Mouse (Mus musculus) liver, embryonic 12.5 days (tissue): ENCODE measurements around the gene Mcts1. TPM values are rescaled to one million over a fixed set of nuclear protein-coding genes. Genes with fewer than 3 reads are reported as not detected.
A peak's percentile ranks its signal among the peaks of the same experiment; 100 is the strongest.

Experiments used
- ATAC-seq: fragments of 200-750 bp; cut with Nextera tagmentation; 2 replicates; pipeline ENCODE4 v1.8.0; 2017; ENCODE audit warnings: moderate number of reproducible peaks, mild to moderate bottlenecking, moderate library complexity
- H3K27ac ChIP-seq: fragments of 300-500 bp; sonication (generic); 2 replicates; pipeline ENCODE4 v1.5.1; 2016; ENCODE audit warnings: mild to moderate bottlenecking
- H3K27me3 ChIP-seq: fragments of 300-500 bp; sonication (generic); replicated peaks from 2 replicates; pipeline ENCODE4 v1.6.1; 2016; ENCODE audit warnings: mild to moderate bottlenecking, moderate library complexity
- H3K36me3 ChIP-seq: fragments of 300-500 bp; sonication (generic); 2 replicates; pipeline ENCODE4 v1.6.1; 2016; ENCODE audit warnings: mild to moderate bottlenecking, moderate library complexity
- H3K4me1 ChIP-seq: fragments of 300-500 bp; sonication (generic); 2 replicates; pipeline ENCODE4 v1.6.1; 2016
- H3K4me2 ChIP-seq: fragments of 300-500 bp; sonication (generic); 2 replicates; pipeline ENCODE4 v1.6.1; 2016; ENCODE audit warnings: mild to moderate bottlenecking, moderate library complexity
- H3K4me3 ChIP-seq: fragments of 300-500 bp; sonication (generic); 2 replicates; pipeline ENCODE4 v1.5.1; 2016; ENCODE audit warnings: mild to moderate bottlenecking, moderate library complexity
- H3K9ac ChIP-seq: fragments of 300-500 bp; sonication (generic); 2 replicates; pipeline ENCODE4 v1.6.1; 2016; ENCODE audit warnings: mild to moderate bottlenecking, moderate library complexity
- H3K9me3 ChIP-seq: fragments of 300-500 bp; sonication (generic); replicated peaks from 2 replicates; pipeline ENCODE4 v1.6.1; 2016; ENCODE audit warnings: mild to moderate bottlenecking, moderate library complexity
- WGBS: fragments of 180-500 bp; shearing (Covaris S2); methylation state at CpG from one replicate; pipeline ENCODE4 v1.1.7; 2016; ENCODE audit not compliant: insufficient replicate concordance; 5-methylcytosine and 5-hydroxymethylcytosine counted together
- polyA plus RNA-seq: library from polyadenylated mRNA; unstranded; fragments of >200 nt; fragmentation: Nextera tagmentation; extraction: Ambion mirVana; gene quantifications from 2 replicates; pipeline ENCODE4 v1.2.1, GENCODE M21; 2016

Mcts1 gene
- 56.8 TPM in 2 replicates for polyA plus RNA-seq

GRCm38 (mm10) chrX:38600177-38600994, at the start of gene Mcts1:
Gene Mcts1, plus strand, starts transcription at chrX:38600578.
- Histone ChIP-seq H3K4me2 (peak within 1 kb of the TSS; percentile 68), H3K9ac (peak within 1 kb of the TSS; percentile 59), H3K4me3 (peak within 1 kb of the TSS; percentile 62), H3K27ac (peak within 1 kb of the TSS; percentile 58), H3K9me3 (no peaks in the 10 kb centered on the region), H3K36me3 (no peaks in the 10 kb centered on the region), H3K27me3 (no peaks in the 10 kb centered on the region), H3K4me1 (no peaks in the 10 kb centered on the region)
- ATAC-seq = peak; percentile 72
- WGBS = 6% methylated on average over 26 of the region's 26 CpGs

DNA sequence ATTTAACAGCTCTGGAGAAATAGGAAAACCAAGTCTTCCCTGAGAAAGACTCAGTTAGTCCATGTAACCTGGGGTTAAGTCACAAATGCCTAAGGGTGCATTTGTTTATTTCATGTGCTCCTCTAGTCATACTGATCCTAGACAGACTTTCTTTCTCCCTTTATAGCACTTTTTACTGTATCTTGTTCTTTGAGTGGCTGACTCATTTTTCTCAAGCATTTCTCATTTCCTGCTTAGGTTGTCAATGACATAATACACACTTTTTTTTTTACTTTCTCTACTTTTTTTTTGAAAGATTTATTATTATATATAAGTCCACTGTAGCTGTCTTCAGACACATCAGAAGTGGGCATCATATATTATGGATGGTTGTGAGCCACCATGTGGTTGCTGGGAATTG, 47.1 kb upstream of the Mcts1 start:
- no peak overlapping the region for H3K4me3 ChIP-seq
- no peaks in the 10 kb centered on the region for H3K27me3 ChIP-seq
- H3K27ac ChIP-seq = no peak overlapping the region
- peaks cover 48% of the 10 kb centered on the region for H3K36me3 ChIP-seq
- H3K4me2 ChIP-seq = no peak overlapping the region
- H3K4me1 ChIP-seq = no peaks in the 10 kb centered on the region
- H3K9me3 ChIP-seq = no peaks in the 10 kb centered on the region
- ATAC-seq = no peak
- no peak overlapping the region for H3K9ac ChIP-seq

DNA sequence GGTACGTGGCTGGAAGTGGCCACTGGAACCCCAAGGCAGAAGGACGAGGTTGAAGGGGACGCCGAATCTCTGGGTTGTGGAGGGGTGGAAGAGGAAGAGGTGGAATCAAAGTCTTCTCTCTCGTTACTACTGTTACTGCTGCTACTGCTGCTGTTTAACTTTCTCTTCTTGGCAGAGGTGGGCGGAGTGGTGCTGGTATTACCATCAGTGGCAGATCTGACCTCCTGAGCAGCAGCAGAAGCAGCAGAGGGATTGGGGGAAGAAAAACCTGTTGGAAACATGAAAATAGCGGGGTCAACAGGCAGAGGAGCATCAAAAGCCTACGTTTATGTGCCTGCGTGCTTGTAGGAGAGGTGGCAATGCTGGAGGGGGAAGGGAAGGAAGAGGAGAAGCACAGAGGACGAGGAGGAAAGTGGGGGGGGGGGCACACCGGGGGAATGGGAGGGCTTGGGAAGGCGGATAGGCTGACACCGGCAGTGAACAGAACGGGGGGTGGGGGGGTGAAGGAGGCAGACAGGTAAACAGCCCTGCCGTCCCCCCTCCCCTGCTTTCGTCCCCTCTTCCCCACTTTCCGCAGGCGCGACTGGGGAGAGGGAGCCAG, 36.3 kb upstream of the Mcts1 start:
- Histone ChIP-seq H3K36me3 (peaks cover 23% of the 10 kb centered on the region), H3K4me1 (peaks cover 15% of the 10 kb centered on the region), H3K9ac (peak overlapping the region; percentile 78), H3K4me3 (peak overlapping the region; percentile 70), H3K27me3 (no peaks in the 10 kb centered on the region), H3K9me3 (no peaks in the 10 kb centered on the region), H3K4me2 (peak overlapping the region; percentile 76), H3K27ac (peak overlapping the region; percentile 89)
- peak; percentile 15; the same call in 1 of the 2 replicates for ATAC-seq
- 8% methylated on average over 15 of the region's 19 CpGs for WGBS

DNA sequence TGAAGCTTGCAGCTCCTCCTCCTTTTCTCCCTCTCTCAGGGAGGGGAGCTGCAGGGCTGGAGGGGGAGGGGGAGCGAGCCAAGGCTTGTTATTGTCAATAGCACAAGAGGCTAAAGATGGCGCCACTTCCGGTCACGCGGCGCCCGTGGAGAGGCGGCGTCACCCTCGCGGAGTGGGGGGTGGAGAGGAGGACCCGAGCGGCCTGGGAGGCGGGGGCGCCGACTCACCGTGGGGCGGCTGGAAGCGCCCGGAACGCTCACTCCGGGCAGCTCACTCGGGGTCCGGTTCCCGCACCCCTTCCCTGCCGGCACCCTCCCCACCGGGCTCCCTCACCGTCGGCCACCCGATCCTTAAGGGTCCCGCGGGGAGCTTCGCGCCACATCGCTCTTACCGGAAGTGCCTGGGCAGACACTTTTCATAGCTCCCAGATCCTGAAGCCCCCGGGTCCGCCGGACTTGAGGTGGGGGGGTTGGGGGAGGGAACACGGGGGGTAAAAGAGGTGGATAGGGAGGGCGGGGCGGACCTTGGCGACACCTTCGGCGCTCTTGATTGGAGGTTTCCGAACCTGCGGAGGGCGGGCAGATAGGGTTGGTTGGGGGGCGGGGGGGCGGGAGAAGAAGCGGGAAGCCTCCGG, 35.7 kb upstream of the Mcts1 start:
- ATAC-seq = peak; percentile 91
- Histone ChIP-seq H3K4me1 (peaks cover 15% of the 10 kb centered on the region), H3K9ac (peak overlapping the region; percentile 78), H3K27me3 (no peaks in the 10 kb centered on the region), H3K9me3 (no peaks in the 10 kb centered on the region), H3K4me3 (peak overlapping the region; percentile 70), H3K27ac (peak overlapping the region; percentile 89), H3K4me2 (peak overlapping the region; percentile 76), H3K36me3 (peaks cover 17% of the 10 kb centered on the region)
- WGBS = 15% methylated on average over 18 of the region's 52 CpGs

DNA sequence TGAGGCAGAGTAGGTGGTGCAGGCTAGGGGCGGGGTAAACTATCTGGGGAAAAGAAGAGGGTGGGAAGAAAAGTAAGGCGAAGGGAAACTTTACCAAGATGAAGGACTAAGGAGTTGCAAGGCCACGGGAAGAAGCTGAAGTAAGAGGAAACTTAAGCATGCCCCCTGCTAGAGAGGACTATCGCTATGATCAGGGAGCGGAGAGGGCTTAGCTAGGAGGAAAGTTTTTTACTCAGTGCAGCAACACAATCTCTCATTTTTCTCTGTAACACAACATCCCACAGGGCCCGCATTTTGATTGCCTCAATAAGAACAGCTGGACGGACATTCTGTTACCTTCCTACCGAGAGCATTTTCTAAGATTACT, 35.2 kb upstream of the Mcts1 start:
- peak overlapping the region; percentile 89 for H3K27ac ChIP-seq
- no peaks in the 10 kb centered on the region for H3K9me3 ChIP-seq
- H3K36me3 ChIP-seq = peaks cover 12% of the 10 kb centered on the region; the same call in 1 of the 2 replicates
- peak overlapping the region; percentile 76 for H3K4me2 ChIP-seq
- H3K4me1 ChIP-seq = peaks cover 15% of the 10 kb centered on the region
- H3K27me3 ChIP-seq = no peaks in the 10 kb centered on the region
- WGBS = 12% methylated on average over 8 of the region's 8 CpGs
- H3K9ac ChIP-seq = peak overlapping the region; percentile 78
- H3K4me3 ChIP-seq = peak overlapping the region; percentile 70
- no peak; the same call in 1 of the 2 replicates for ATAC-seq

DNA sequence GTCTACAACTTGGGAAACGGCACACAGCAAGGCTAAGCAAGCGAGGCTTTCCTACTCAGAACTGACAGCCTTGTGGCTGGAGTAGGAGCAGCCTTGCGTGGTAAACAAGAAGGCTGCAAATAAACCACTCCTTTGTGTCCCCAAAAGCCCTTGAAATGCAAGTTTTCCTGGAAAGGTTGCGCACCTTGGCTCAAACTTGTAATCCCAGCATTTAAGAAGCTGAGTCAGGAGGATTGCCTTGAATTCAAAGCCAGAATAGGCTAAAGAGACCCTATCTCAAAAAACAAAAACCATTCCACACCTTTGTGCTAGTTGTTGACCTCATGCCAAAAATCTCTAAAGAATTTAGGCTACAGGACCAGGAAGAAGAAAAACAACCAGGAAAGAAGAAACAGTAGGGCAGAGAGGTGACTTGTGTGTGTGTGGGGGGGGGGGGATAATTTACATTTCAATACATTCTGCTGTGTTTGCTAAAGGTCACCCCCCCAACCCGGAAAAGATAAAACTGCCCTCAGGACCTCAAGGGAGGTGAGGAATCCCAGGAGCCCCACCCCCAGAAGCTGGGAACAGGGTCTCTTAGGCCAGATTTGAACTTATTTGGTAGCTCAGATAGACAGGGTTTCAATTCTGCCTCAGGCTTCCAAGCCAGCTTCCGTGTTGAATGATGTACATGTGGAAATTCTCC, 33.7 kb upstream of the Mcts1 start:
- no peak overlapping the region for H3K4me2 ChIP-seq
- no peak for ATAC-seq
- peaks cover 15% of the 10 kb centered on the region for H3K4me1 ChIP-seq
- no peaks in the 10 kb centered on the region for H3K9me3 ChIP-seq
- no peak overlapping the region for H3K4me3 ChIP-seq
- 75% methylated on average over 6 of the region's 6 CpGs for WGBS
- H3K9ac ChIP-seq = no peak overlapping the region
- H3K36me3 ChIP-seq = no peaks in the 10 kb centered on the region
- no peaks in the 10 kb centered on the region for H3K27me3 ChIP-seq
- H3K27ac ChIP-seq = no peak overlapping the region

DNA sequence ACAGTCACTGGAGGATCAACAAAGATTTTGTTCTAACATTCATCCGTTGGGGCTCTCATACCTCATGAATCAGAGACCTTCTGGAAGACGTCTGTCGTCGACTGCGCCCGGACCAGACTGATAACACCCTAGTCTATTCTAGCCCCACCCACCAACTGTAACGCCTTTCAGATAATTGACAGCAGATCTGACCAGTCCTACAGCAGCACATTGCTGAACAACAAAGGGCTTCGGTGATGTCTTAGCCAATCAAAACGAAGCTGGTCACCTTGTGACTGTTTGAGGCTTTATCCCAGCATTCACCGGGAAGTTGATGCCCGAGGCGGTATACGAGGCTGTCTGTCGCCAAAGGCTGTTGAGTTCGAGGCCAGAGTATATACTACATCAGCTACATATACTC, 24.3 kb upstream of the Mcts1 start, which contains the start of gene Cul4b:
Gene Cul4b, minus strand, starts transcription at position 119 of the 400 bp plus-strand sequence.
- ATAC-seq = peak; percentile 98
- WGBS = 61% methylated on average over 15 of the region's 15 CpGs
- no peaks in the 10 kb centered on the region for H3K27me3 ChIP-seq
- peak within 1 kb of the TSS; percentile 33 for H3K4me3 ChIP-seq
- H3K4me2 ChIP-seq = peak within 1 kb of the TSS; percentile 52
- no peak within 1 kb of the TSS; the same call in 1 of the 2 replicates for H3K27ac ChIP-seq
- no peaks in the 10 kb centered on the region for H3K9me3 ChIP-seq
- peaks cover 22% of the 10 kb centered on the region for H3K4me1 ChIP-seq
- no peak within 1 kb of the TSS for H3K9ac ChIP-seq
- H3K36me3 ChIP-seq = no peaks in the 10 kb centered on the region

DNA sequence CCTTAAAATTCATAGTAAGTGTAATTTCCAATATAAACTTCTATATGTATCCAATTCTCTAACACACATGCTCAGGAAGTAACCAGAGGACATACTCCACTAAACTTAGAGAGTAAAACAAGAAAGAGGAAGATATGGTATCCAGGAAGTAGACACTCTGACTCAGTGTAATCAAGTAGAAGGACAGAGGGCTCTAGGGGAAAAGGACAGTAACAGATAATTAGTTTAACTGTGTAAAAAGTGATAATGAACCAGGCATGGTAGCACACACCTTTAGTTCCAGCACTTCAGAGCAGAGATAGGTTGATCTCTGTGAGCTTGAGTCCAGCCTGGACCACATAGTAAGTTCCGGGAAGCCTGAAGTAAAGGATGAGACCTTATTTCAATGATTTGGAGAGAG, 19.2 kb upstream of the Mcts1 start:
- Histone ChIP-seq H3K36me3 (no peaks in the 10 kb centered on the region), H3K27ac (peak overlapping the region; percentile 10; the same call in 1 of the 2 replicates), H3K4me2 (no peak overlapping the region), H3K4me3 (no peak overlapping the region), H3K27me3 (no peaks in the 10 kb centered on the region), H3K4me1 (peaks cover 34% of the 10 kb centered on the region), H3K9ac (no peak overlapping the region), H3K9me3 (no peaks in the 10 kb centered on the region)
- WGBS = 65% methylated on average over 1 of the region's 1 CpGs
- 0 out of 2 replicates have a peak, but pooled peaks have one; percentile 46 for ATAC-seq

GRCm38 (mm10) chrX:38583261-38583660, 17.1 kb upstream of the Mcts1 start:
- Histone ChIP-seq H3K4me2 (no peak overlapping the region), H3K4me1 (peaks cover 24% of the 10 kb centered on the region), H3K36me3 (no peaks in the 10 kb centered on the region), H3K27ac (no peak overlapping the region), H3K4me3 (no peak overlapping the region), H3K9ac (no peak overlapping the region), H3K9me3 (no peaks in the 10 kb centered on the region), H3K27me3 (no peaks in the 10 kb centered on the region)
- peak; percentile 82 for ATAC-seq

GRCm38 (mm10) chrX:38589827-38590226, 10.6 kb upstream of the Mcts1 start:
- H3K27ac ChIP-seq = peak overlapping the region; percentile 62

GRCm38 (mm10) chrX:38591749-38592148, 8.6 kb upstream of the Mcts1 start:
- H3K9me3 ChIP-seq = no peaks in the 10 kb centered on the region
- peak; percentile 66 for ATAC-seq
- H3K27me3 ChIP-seq = no peaks in the 10 kb centered on the region
- WGBS = 47% methylated on average over 3 of the region's 3 CpGs
- peak overlapping the region; percentile 70; the same call in 1 of the 2 replicates for H3K27ac ChIP-seq
- H3K4me1 ChIP-seq = peaks cover 47% of the 10 kb centered on the region
- no peak overlapping the region for H3K4me3 ChIP-seq
- H3K36me3 ChIP-seq = no peaks in the 10 kb centered on the region
- H3K9ac ChIP-seq = no peak overlapping the region
- H3K4me2 ChIP-seq = no peak overlapping the region

More at GRCm38 (mm10) chrX:38589827-38590226, 10.6 kb upstream of the Mcts1 start:
- no peaks in the 10 kb centered on the region for H3K27me3 ChIP-seq
- H3K36me3 ChIP-seq = no peaks in the 10 kb centered on the region
- peaks cover 47% of the 10 kb centered on the region for H3K4me1 ChIP-seq
- H3K9ac ChIP-seq = no peak overlapping the region; the same call in 1 of the 2 replicates
- peak; percentile 77 for ATAC-seq
- H3K4me3 ChIP-seq = no peak overlapping the region
- 31% methylated on average over 4 of the region's 4 CpGs for WGBS
- H3K9me3 ChIP-seq = no peaks in the 10 kb centered on the region
- no peak overlapping the region for H3K4me2 ChIP-seq
